Mouse (Mus musculus): Measurements from ENCODE around the gene Ebf4. TPM values are rescaled to one million over a fixed set of nuclear protein-coding genes. Genes with fewer than 3 reads are reported as not detected.
A peak's percentile ranks its signal among the peaks of the same experiment; 100 is the strongest.

Ebf4 gene
- polyA plus RNA-seq, 1 experiment from 2014 or later = 1.4 TPM

DNA sequence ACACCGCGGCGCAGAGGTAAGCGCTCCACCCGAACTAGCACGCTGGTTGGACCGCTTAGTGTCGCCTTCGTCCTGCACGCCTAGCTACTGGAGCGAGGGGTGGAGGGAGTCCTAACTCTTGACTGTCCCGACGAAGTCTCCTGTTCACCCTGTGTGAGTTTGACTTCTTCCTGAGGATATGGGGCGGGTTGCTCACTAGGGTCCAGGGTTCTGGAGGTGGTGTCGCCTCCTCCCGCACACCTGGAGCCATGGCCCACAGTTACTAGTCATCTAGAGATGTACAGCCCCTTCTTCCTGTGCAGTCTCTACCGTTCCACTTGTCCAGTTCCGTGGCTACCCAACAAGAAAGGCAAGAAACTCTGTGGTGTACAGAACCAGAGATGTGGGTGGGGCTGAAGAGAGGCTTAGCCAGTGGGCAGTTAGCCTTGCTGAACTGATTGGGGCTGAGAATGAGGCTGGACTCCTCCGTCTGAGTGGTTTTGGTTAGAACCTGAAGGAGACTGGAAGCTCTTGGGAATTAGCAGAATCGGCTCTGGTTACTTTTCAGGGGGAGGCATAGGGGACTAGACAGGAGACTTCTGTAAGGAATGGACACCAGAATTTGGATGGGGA lies 1.3 kb downstream of the Ebf4 start:
- ATAC-seq (replicated peaks; ENCODE audit: insufficient number of reproducible peaks, low FRiP score, low TSS enrichment, low read depth) (peak; percentile 12), DNase-seq (ENCODE audit: low spot score) (peak; percentile 30)
- 3% methylated on average over 20 of the region's 20 CpGs for WGBS
- Histone ChIP-seq H3K9ac (replicated peaks; ENCODE audit: low read length) (peak overlapping the region; percentile 78), H3K4me1 (ENCODE audit: control insufficient read depth, insufficient read depth, low read length) (peaks cover 4% of the 10 kb centered on the region; the same call in 1 of the 2 replicates), H3K36me3 (replicated peaks; ENCODE audit: control insufficient read depth, insufficient read depth, low read depth, low read length) (no peaks in the 10 kb centered on the region), H3K27ac (replicated peaks; ENCODE audit: low read depth, low read length) (no peak overlapping the region), H3K9me3 (replicated peaks; ENCODE audit: control insufficient read depth, low read length) (no peaks in the 10 kb centered on the region), H3K4me3 (ENCODE audit: low read depth, low read length) (peak overlapping the region; percentile 72), H3K27me3 (ENCODE audit: control insufficient read depth, insufficient read depth, low read length) (peaks cover 6% of the 10 kb centered on the region; the same call in 1 of the 2 replicates), H3K4me2 (ENCODE audit: low read depth, low read length) (peak overlapping the region; percentile 87)

GRCm38 (mm10) chr2:130297580-130297979 lies 2.6 kb downstream of the Ebf4 start:
- DNase-seq (ENCODE audit: low spot score) (no peak), ATAC-seq (replicated peaks; ENCODE audit: insufficient number of reproducible peaks, low FRiP score, low TSS enrichment, low read depth) (no peak)
- Histone ChIP-seq H3K4me2 (ENCODE audit: low read depth, low read length) (no peak overlapping the region), H3K27me3 (ENCODE audit: control insufficient read depth, insufficient read depth, low read length) (peaks cover 6% of the 10 kb centered on the region; the same call in 1 of the 2 replicates), H3K4me1 (ENCODE audit: control insufficient read depth, insufficient read depth, low read length) (peaks cover 4% of the 10 kb centered on the region; the same call in 1 of the 2 replicates), H3K9ac (replicated peaks; ENCODE audit: low read length) (no peak overlapping the region), H3K4me3 (ENCODE audit: low read depth, low read length) (no peak overlapping the region), H3K9me3 (replicated peaks; ENCODE audit: control insufficient read depth, low read length) (no peaks in the 10 kb centered on the region), H3K36me3 (replicated peaks; ENCODE audit: control insufficient read depth, insufficient read depth, low read depth, low read length) (no peaks in the 10 kb centered on the region), H3K27ac (replicated peaks; ENCODE audit: low read depth, low read length) (no peak overlapping the region)
- 76% methylated on average over 9 of the region's 9 CpGs for WGBS

GRCm38 (mm10) chr2:130303014-130303413 lies 8.0 kb downstream of the Ebf4 start:
- Histone ChIP-seq H3K36me3 (replicated peaks; ENCODE audit: control insufficient read depth, insufficient read depth, low read depth, low read length) (no peaks in the 10 kb centered on the region; the same call in 1 of the 2 replicates), H3K4me2 (ENCODE audit: low read depth, low read length) (no peak overlapping the region), H3K4me3 (ENCODE audit: low read depth, low read length) (no peak overlapping the region), H3K9ac (replicated peaks; ENCODE audit: low read length) (no peak overlapping the region), H3K4me1 (ENCODE audit: control insufficient read depth, insufficient read depth, low read length) (no peaks in the 10 kb centered on the region), H3K9me3 (replicated peaks; ENCODE audit: control insufficient read depth, low read length) (no peaks in the 10 kb centered on the region), H3K27ac (replicated peaks; ENCODE audit: low read depth, low read length) (no peak overlapping the region), H3K27me3 (ENCODE audit: control insufficient read depth, insufficient read depth, low read length) (0 out of 2 replicates have a peak, but pooled peaks cover 2% of the 10 kb centered on the region)
- no peak for ATAC-seq (replicated peaks; ENCODE audit: insufficient number of reproducible peaks, low FRiP score, low TSS enrichment, low read depth)
- no peak for DNase-seq (ENCODE audit: low spot score)
- WGBS = 43% methylated on average over 4 of the region's 4 CpGs

- no peak overlapping the region for H3K9ac ChIP-seq (replicated peaks; ENCODE audit: low read length)
- no peaks in the 10 kb centered on the region for H3K4me1 ChIP-seq (ENCODE audit: control insufficient read depth, insufficient read depth, low read length)
- no peaks in the 10 kb centered on the region for H3K27me3 ChIP-seq (ENCODE audit: control insufficient read depth, insufficient read depth, low read length)
- H3K36me3 ChIP-seq (replicated peaks; ENCODE audit: control insufficient read depth, insufficient read depth, low read depth, low read length) = no peaks in the 10 kb centered on the region
- H3K4me3 ChIP-seq (ENCODE audit: low read depth, low read length) = no peak overlapping the region
- no peak overlapping the region for H3K27ac ChIP-seq (replicated peaks; ENCODE audit: low read depth, low read length)
- H3K9me3 ChIP-seq (replicated peaks; ENCODE audit: control insufficient read depth, low read length) = no peaks in the 10 kb centered on the region
- 70% methylated on average over 1 of the region's 1 CpGs for WGBS
- H3K4me2 ChIP-seq (ENCODE audit: low read depth, low read length) = no peak overlapping the region
- ATAC-seq (replicated peaks; ENCODE audit: insufficient number of reproducible peaks, low FRiP score, low TSS enrichment, low read depth) (no peak), DNase-seq (ENCODE audit: low spot score) (no peak)
Observed at GRCm38 (mm10) chr2:130327057-130327456, 32.1 kb downstream of the Ebf4 start.

- no peak for DNase-seq (ENCODE audit: low spot score)
- no peak overlapping the region for H3K4me2 ChIP-seq (ENCODE audit: low read depth, low read length)
- no peak for ATAC-seq (replicated peaks; ENCODE audit: insufficient number of reproducible peaks, low FRiP score, low TSS enrichment, low read depth)
- no peaks in the 10 kb centered on the region for H3K9me3 ChIP-seq (replicated peaks; ENCODE audit: control insufficient read depth, low read length)
- WGBS = 82% methylated on average over 2 of the region's 2 CpGs
- no peaks in the 10 kb centered on the region for H3K4me1 ChIP-seq (ENCODE audit: control insufficient read depth, insufficient read depth, low read length)
- no peak overlapping the region for H3K9ac ChIP-seq (replicated peaks; ENCODE audit: low read length)
- H3K4me3 ChIP-seq (ENCODE audit: low read depth, low read length) = no peak overlapping the region
- H3K27ac ChIP-seq (replicated peaks; ENCODE audit: low read depth, low read length) = no peak overlapping the region
- H3K36me3 ChIP-seq (replicated peaks; ENCODE audit: control insufficient read depth, insufficient read depth, low read depth, low read length) = no peaks in the 10 kb centered on the region
- H3K27me3 ChIP-seq (ENCODE audit: control insufficient read depth, insufficient read depth, low read length) = no peaks in the 10 kb centered on the region
Observed at GRCm38 (mm10) chr2:130329502-130329901, 34.5 kb downstream of the Ebf4 start.

DNA sequence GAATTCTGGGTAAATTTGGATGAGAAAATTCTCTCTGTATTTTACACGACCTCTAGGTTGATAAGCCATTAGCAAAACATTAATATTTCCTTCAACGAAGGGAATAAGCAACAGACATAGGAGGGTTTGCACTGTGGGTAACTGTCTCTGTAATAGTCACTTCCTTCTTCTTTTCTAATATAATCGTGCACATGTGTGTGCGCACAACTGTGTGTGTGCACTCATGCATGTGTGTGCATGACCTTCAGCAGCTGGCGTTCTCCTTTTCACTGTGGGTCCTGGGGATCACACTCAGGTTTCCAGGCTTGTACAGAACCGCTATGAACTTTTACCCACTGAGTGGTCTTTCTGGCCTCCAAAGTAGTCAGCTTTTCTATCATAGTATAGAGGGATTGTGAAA lies 40.1 kb downstream of the Ebf4 start:
- Histone ChIP-seq H3K27ac (replicated peaks; ENCODE audit: low read depth, low read length) (no peak overlapping the region), H3K9ac (replicated peaks; ENCODE audit: low read length) (no peak overlapping the region), H3K4me3 (ENCODE audit: low read depth, low read length) (no peak overlapping the region), H3K36me3 (replicated peaks; ENCODE audit: control insufficient read depth, insufficient read depth, low read depth, low read length) (no peaks in the 10 kb centered on the region), H3K4me1 (ENCODE audit: control insufficient read depth, insufficient read depth, low read length) (no peaks in the 10 kb centered on the region), H3K4me2 (ENCODE audit: low read depth, low read length) (no peak overlapping the region), H3K27me3 (ENCODE audit: control insufficient read depth, insufficient read depth, low read length) (no peaks in the 10 kb centered on the region), H3K9me3 (replicated peaks; ENCODE audit: control insufficient read depth, low read length) (no peaks in the 10 kb centered on the region)
- DNase-seq (ENCODE audit: low spot score) (no peak), ATAC-seq (replicated peaks; ENCODE audit: insufficient number of reproducible peaks, low FRiP score, low TSS enrichment, low read depth) (no peak)
- WGBS = 81% methylated on average over 6 of the region's 6 CpGs

DNA sequence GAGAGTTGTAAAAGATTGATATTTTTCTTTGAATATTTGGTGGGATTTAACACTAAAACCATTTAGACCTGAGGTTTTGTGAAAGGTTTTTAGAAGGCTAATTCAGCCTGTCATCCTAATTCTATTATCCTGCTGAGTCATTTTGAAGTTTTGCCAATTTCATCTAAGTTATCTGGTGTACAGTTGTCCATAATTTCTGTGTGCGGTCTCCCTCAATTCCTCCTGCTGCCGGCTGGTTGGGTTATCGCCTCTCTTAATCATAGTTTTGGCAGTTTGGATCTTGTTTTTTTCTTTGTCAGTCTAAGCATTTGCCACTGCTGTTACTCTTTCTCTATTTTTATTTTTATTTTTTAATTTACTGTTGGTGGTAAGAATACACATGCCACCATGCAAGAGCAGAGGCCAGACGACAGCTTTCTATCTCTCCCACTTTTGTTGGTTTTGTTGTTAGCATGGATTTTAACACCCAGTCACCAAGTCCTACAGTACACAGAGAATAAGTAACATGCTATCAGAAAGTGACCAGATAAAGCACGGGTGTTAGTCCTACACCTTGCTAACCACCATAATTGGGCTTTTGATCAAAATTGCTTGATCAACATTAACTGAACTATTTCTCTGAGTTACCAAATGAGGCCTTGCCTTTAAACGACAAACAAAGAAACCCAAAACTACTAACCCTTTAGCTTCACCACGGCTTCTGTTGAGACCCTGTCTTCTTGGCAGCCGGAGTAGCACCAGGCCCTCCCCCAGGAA lies 45.7 kb downstream of the Ebf4 start:
- H3K27me3 ChIP-seq (ENCODE audit: control insufficient read depth, insufficient read depth, low read length) = no peaks in the 10 kb centered on the region

GRCm38 (mm10) chr2:130341220-130341580 lies 46.2 kb downstream of the Ebf4 start:
- Histone ChIP-seq H3K4me3 (ENCODE audit: low read depth, low read length) (no peak overlapping the region), H3K36me3 (replicated peaks; ENCODE audit: control insufficient read depth, insufficient read depth, low read depth, low read length) (no peaks in the 10 kb centered on the region), H3K9ac (replicated peaks; ENCODE audit: low read length) (no peak overlapping the region), H3K27me3 (ENCODE audit: control insufficient read depth, insufficient read depth, low read length) (no peaks in the 10 kb centered on the region), H3K27ac (replicated peaks; ENCODE audit: low read depth, low read length) (no peak overlapping the region), H3K4me1 (ENCODE audit: control insufficient read depth, insufficient read depth, low read length) (no peaks in the 10 kb centered on the region), H3K4me2 (ENCODE audit: low read depth, low read length) (no peak overlapping the region), H3K9me3 (replicated peaks; ENCODE audit: control insufficient read depth, low read length) (no peaks in the 10 kb centered on the region)
- no peak for ATAC-seq (replicated peaks; ENCODE audit: insufficient number of reproducible peaks, low FRiP score, low TSS enrichment, low read depth)
- DNase-seq (ENCODE audit: low spot score) = no peak
- 91% methylated on average over 7 of the region's 7 CpGs for WGBS

More for the DNA sequence above, 45.7 kb downstream of the Ebf4 start:
- no peak overlapping the region for H3K4me2 ChIP-seq (ENCODE audit: low read depth, low read length)
- H3K36me3 ChIP-seq (replicated peaks; ENCODE audit: control insufficient read depth, insufficient read depth, low read depth, low read length) = no peaks in the 10 kb centered on the region
- H3K4me3 ChIP-seq (ENCODE audit: low read depth, low read length) = no peak overlapping the region
- ATAC-seq (replicated peaks; ENCODE audit: insufficient number of reproducible peaks, low FRiP score, low TSS enrichment, low read depth) (no peak), DNase-seq (ENCODE audit: low spot score) (no peak)
- 88% methylated on average over 8 of the region's 8 CpGs for whole genome bisulfite sequencing
- no peak overlapping the region for H3K9ac ChIP-seq (replicated peaks; ENCODE audit: low read length)
- no peak overlapping the region for H3K27ac ChIP-seq (replicated peaks; ENCODE audit: low read depth, low read length)
- no peaks in the 10 kb centered on the region for H3K4me1 ChIP-seq (ENCODE audit: control insufficient read depth, insufficient read depth, low read length)
- no peaks in the 10 kb centered on the region for H3K9me3 ChIP-seq (replicated peaks; ENCODE audit: control insufficient read depth, low read length)

Measured in embryonic facial prominence, embryonic 11.5 days (tissue).